Mouse (Mus musculus) liver, embryonic 15.5 days (tissue): ENCODE results near the gene Ogfod1. TPM values are rescaled to one million over a fixed set of nuclear protein-coding genes. Genes with fewer than 3 reads are reported as not detected.

Source experiments
- ATAC-seq: fragments of 200-750 bp; cut with Nextera tagmentation; 2 replicates; pipeline ENCODE4 v1.8.0; 2017; ENCODE audit warnings: moderate number of reproducible peaks, mild to moderate bottlenecking, moderate library complexity; ENCODE audit not compliant: insufficient read depth
- H3K27ac ChIP-seq: fragments of 300-500 bp; sonication (generic); replicated peaks from 2 replicates; pipeline ENCODE4 v1.5.1; 2015; ENCODE audit warnings: mild to moderate bottlenecking, inconsistent platforms
- H3K27me3 ChIP-seq: fragments of 300-500 bp; sonication (generic); 2 replicates; pipeline ENCODE4 v1.6.1; 2015; ENCODE audit warnings: mild to moderate bottlenecking, inconsistent platforms
- H3K36me3 ChIP-seq: fragments of 300-500 bp; sonication (generic); replicated peaks from 2 replicates; pipeline ENCODE4 v1.6.1; 2015; ENCODE audit warnings: moderate library complexity, mild to moderate bottlenecking, inconsistent platforms
- H3K4me1 ChIP-seq: fragments of 300-500 bp; sonication (generic); replicated peaks from 2 replicates; pipeline ENCODE4 v1.6.1; 2015; ENCODE audit warnings: inconsistent platforms
- H3K4me2 ChIP-seq: fragments of 300-500 bp; sonication (generic); 2 replicates; pipeline ENCODE4 v1.6.1; 2015; ENCODE audit warnings: moderate library complexity, mild to moderate bottlenecking, inconsistent platforms
- H3K4me3 ChIP-seq: fragments of 300-500 bp; sonication (generic); replicated peaks from 2 replicates; pipeline ENCODE4 v1.5.1; 2015; ENCODE audit warnings: mild to moderate bottlenecking, inconsistent platforms
- H3K9ac ChIP-seq: fragments of 300-500 bp; sonication (generic); 2 replicates; pipeline ENCODE4 v1.6.1; 2015; ENCODE audit warnings: moderate library complexity, mild to moderate bottlenecking, inconsistent platforms
- H3K9me3 ChIP-seq: fragments of 300-500 bp; sonication (generic); replicated peaks from 2 replicates; pipeline ENCODE4 v1.6.1; 2016; ENCODE audit warnings: inconsistent platforms
- WGBS: fragments of 180-500 bp; shearing (Covaris S2); methylation state at CpG from one replicate; pipeline ENCODE4 v1.1.7; 2015; ENCODE audit warnings: mixed read lengths; ENCODE audit not compliant: insufficient replicate concordance; 5-methylcytosine and 5-hydroxymethylcytosine counted together
- polyA plus RNA-seq: library from polyadenylated mRNA; unstranded; fragments of >200 nt; fragmentation: Nextera tagmentation; extraction: Ambion mirVana; gene quantifications from 2 replicates; pipeline ENCODE4 v1.2.1, GENCODE M21; 2015

Ogfod1 gene
- polyA plus RNA-seq, 1 experiment from 2014 or later = 4.2 TPM

DNA sequence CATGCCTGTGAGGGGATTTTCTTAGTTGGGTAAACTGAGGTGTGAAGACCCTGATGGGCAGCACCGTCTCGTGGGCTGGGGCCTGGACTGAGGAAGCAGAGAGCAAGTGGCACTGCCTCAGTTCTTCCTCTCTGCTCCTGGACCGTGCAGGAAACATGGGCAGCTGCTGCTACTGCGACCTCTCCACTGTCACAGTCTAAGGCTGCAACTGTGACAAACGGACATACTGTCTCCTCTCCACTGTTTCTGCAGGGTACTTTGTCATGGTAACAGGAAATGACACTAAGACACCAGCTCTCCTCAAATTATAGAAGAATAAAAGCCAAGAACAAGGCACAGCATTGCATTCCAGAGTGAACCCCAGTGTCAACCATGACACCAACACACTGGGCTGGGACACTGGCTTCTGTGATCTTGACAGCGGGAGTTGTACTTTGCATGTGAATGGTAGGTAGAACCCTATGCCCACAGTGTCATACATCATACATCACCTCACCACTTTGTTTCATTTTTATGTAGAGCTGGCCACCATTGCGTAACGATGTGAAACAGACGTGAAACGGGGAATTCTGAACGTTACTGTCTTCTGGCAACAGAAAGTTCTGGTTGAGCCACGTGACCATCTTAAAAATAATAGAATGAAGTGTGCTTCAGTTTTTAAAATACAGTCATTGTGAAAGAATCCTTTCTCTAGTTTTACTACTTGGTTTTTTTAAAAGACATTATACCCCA is 39.6 kb downstream of the Ogfod1 start:
- 72% methylated on average over 12 of the region's 12 CpGs for WGBS
- Histone ChIP-seq H3K9ac (no peak overlapping the region), H3K36me3 (no peaks in the 10 kb centered on the region), H3K4me1 (no peaks in the 10 kb centered on the region), H3K9me3 (no peaks in the 10 kb centered on the region), H3K4me2 (no peak overlapping the region), H3K27me3 (no peaks in the 10 kb centered on the region), H3K27ac (no peak overlapping the region), H3K4me3 (no peak overlapping the region)
- ATAC-seq = no peak

DNA sequence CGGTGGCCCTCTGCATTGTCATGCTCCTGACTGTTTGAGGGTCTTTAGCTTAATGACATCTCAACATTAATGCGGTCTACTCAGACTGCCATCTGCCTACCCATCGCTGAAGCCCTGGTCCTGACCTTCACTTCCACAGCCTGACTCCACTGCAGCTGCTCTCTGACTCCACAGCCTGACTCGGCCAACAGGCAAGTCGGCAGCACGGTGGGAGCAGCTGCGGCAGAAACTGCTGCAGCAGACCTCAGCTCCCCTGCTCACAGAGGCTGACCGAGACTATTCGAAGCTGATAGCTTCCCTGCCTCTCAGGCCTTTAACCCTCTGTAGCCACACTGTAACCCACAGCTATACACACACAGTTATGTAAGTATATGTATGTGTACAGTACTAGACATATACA is 51.0 kb downstream of the Ogfod1 start:
- Histone ChIP-seq H3K4me1 (no peaks in the 10 kb centered on the region), H3K4me2 (no peak overlapping the region), H3K27ac (no peak overlapping the region), H3K9me3 (no peaks in the 10 kb centered on the region), H3K36me3 (no peaks in the 10 kb centered on the region), H3K27me3 (no peaks in the 10 kb centered on the region), H3K9ac (no peak overlapping the region), H3K4me3 (no peak overlapping the region)
- WGBS = 78% methylated on average over 9 of the region's 9 CpGs
- ATAC-seq = no peak

DNA sequence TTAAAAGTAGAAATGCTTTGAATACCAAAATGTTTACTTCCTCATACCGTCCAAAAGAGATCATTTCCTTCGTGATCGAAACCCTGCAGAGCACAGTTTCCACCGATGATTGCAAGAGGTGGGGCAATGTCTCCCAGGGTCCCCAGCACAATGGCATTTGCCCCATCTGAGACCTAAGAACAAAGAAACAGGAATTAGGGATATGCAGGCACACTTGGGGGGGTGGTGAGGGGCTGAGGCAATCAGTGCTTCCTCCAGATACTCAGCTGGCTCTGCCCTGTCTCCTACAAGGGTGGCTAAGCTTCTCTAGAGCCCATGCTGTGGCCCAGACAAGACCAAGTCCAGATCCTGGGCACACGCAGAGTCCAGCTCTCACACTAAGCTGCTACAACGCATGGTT is 52.7 kb downstream of the Ogfod1 start:
- H3K27ac ChIP-seq = no peak overlapping the region
- no peak overlapping the region for H3K4me3 ChIP-seq
- H3K27me3 ChIP-seq = no peaks in the 10 kb centered on the region
- WGBS = 58% methylated on average over 6 of the region's 6 CpGs
- H3K4me1 ChIP-seq = no peaks in the 10 kb centered on the region
- H3K9me3 ChIP-seq = no peaks in the 10 kb centered on the region
- H3K36me3 ChIP-seq = no peaks in the 10 kb centered on the region
- no peak overlapping the region for H3K9ac ChIP-seq
- H3K4me2 ChIP-seq = no peak overlapping the region
- ATAC-seq = no peak

DNA sequence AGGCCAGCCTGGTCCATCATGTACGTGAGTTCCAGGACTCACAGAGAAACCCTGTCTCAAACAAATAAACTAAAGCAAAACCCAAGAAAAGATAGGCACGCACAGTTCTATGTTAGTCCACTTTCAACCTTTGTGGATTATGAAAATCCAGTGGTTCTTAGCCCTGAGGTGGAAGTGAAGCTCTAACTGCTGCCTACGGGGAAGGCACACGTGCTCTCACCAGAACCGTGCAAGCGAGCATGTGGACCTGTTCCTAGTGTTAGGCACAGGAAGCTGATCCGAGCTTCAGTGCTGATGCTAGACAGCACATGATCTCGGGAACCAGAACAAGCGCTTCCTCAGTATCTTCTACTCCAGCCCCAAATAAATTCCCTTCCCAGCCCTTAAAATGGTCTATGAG is 55.9 kb downstream of the Ogfod1 start:
- Histone ChIP-seq H3K4me2 (no peak overlapping the region), H3K27ac (no peak overlapping the region), H3K27me3 (no peaks in the 10 kb centered on the region), H3K9me3 (no peaks in the 10 kb centered on the region), H3K9ac (no peak overlapping the region), H3K4me3 (no peak overlapping the region), H3K36me3 (no peaks in the 10 kb centered on the region), H3K4me1 (peaks cover 9% of the 10 kb centered on the region)
- 72% methylated on average over 9 of the region's 9 CpGs for WGBS
- no peak for ATAC-seq

DNA sequence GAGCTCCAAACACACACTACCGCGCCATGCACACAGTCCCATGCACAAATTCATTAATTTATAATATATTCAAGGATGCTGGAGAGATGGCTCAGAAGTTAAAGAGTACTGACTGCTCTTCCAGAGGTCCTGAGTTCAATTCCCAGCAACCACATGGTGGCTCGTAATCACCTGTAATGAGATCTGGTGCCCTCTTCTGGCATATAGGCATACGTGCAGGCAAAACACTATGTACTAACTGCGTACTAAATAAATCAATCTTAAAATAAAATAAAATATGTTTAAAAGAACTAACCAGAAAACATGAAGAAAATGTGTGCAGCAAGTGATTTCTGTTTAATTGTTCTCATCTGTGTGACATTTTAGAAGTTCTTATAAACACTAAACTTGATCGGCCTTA is 57.3 kb downstream of the Ogfod1 start:
- no peak overlapping the region for H3K27ac ChIP-seq
- H3K9me3 ChIP-seq = no peaks in the 10 kb centered on the region
- no peaks in the 10 kb centered on the region for H3K36me3 ChIP-seq
- H3K4me1 ChIP-seq = peaks cover 17% of the 10 kb centered on the region
- H3K27me3 ChIP-seq = no peaks in the 10 kb centered on the region
- no peak for ATAC-seq
- no peak overlapping the region for H3K4me2 ChIP-seq
- no peak overlapping the region for H3K9ac ChIP-seq
- H3K4me3 ChIP-seq = no peak overlapping the region
- 78% methylated on average over 6 of the region's 6 CpGs for WGBS

DNA sequence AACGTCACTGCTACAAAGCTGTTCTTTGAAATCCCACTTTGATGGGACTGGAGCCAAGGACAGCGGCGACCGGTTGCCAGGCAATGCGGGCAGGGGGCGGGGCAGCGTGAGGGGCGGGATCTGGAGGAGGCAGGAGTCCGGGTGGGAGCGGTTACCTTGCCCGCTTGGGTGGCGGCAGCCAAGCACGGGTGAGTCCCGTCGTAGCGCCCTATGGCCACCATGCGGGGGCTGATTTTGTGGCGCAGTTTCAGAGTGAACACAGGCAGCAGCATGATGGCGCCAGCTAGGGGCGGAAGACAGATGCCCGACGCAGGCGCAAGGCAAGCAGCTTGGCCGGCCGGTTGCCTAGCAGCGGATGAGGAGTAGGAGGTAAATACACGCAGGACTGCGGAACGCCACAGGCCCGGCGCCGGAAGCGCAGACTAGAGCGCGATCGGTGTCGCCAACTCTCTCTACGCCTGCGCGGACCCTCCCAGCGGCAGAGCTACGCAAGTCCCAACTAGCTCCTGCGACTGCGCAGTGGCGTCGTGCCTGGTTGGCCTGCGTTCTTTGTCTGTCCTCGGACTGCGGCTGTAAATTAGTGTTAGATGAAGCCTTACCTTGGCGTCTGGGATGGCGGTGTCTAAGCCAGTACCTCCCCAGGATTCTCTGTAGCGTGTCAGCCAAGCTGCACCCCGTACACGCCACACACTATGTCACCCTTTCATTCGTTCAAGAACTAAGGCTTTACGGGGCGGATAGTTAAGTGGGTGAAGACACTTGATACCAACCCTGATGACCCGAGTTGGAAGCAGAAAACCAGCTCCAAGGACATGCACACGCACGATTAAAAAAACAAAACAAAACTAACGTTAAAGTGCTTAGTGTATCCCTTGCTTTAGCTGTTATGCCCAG is 61.3 kb downstream of the Ogfod1 start, which contains the start of gene Bbs2:
Gene Bbs2, minus strand, starts transcription at position 848 of the 894 bp plus-strand sequence.
- H3K27me3 ChIP-seq = peaks cover 35% of the 10 kb centered on the region
- H3K27ac ChIP-seq = peak within 1 kb of the TSS; percentile 99
- H3K4me3 ChIP-seq = peak within 1 kb of the TSS; percentile 77
- WGBS = 2% methylated on average over 61 of the region's 61 CpGs
- H3K4me1 ChIP-seq = peaks cover 17% of the 10 kb centered on the region
- no peaks in the 10 kb centered on the region for H3K36me3 ChIP-seq
- peak within 1 kb of the TSS; percentile 85 for H3K4me2 ChIP-seq
- ATAC-seq = peak; percentile 99
- no peaks in the 10 kb centered on the region for H3K9me3 ChIP-seq
- peak within 1 kb of the TSS; percentile 71 for H3K9ac ChIP-seq

DNA sequence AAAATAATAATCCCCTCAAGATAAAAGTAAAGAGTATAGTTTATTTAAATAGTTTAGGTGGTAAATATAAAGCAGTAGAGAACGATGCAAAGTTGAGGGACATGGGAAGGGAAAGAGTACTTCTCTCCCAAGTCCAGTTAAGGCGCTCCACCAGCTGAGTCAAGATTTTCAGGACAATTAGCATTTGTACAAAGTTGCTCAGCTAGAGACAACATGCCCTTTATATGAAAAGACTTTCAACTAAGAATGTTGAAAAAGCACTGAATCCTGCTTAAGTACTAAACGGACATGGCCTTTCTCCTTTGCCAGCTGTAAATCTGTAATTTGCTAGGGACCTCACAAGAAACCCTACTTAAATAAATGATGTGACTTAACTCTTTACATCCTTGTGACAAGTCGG is 62.0 kb downstream of the Ogfod1 start:
- no peaks in the 10 kb centered on the region for H3K36me3 ChIP-seq
- 51% methylated on average over 4 of the region's 4 CpGs for WGBS
- H3K4me2 ChIP-seq = peak overlapping the region; percentile 85
- H3K9me3 ChIP-seq = no peaks in the 10 kb centered on the region
- H3K4me1 ChIP-seq = peaks cover 17% of the 10 kb centered on the region
- peaks cover 41% of the 10 kb centered on the region for H3K27me3 ChIP-seq
- peak overlapping the region; percentile 77 for H3K4me3 ChIP-seq
- no peak for ATAC-seq
- H3K9ac ChIP-seq = peak overlapping the region; percentile 71; the same call in 1 of the 2 replicates
- peak overlapping the region; percentile 99 for H3K27ac ChIP-seq

DNA sequence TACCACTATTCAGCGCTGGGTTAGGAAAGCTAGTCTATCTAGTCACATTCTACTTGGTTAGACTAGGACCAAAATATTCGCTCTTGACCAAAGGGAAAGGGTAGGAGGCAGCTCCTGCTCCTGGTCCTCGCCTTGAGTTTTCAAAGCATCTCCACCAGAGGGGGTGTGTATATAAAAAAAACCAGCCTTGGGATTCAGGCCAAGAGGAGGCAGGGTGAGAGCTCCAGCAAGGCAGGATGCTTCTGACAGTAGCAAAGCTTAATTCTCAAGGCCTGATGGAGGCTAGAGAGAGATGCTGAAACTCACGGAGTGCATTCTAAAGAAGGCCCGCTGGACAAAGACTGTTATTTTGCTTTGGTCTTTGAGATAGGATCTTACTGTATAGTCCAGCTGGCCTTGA is 67.1 kb downstream of the Ogfod1 start:
- Histone ChIP-seq H3K36me3 (no peaks in the 10 kb centered on the region), H3K9me3 (no peaks in the 10 kb centered on the region), H3K4me2 (no peak overlapping the region), H3K27me3 (peaks cover 41% of the 10 kb centered on the region), H3K4me3 (no peak overlapping the region), H3K27ac (no peak overlapping the region), H3K9ac (no peak overlapping the region), H3K4me1 (peaks cover 25% of the 10 kb centered on the region)
- no peak for ATAC-seq
- 40% methylated on average over 5 of the region's 5 CpGs for WGBS

DNA sequence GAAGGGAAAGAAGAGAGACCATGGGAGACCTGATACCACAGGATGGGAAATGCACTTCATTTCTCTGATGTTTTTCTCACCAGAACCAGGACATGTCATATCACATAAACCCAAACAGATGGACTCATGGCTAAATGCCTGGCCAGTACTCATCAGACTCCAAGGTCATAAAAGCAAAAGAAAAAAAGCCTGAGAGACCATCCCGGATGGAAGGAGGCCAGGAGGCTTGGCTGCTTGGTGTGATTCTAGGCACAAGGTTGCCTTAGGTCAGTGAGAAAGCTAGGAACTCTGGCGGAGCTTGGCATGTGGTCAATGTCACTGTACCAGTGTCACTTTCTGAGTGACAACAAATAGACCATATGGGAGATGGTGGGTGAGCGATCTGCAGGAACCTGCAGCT is 70.9 kb downstream of the Ogfod1 start:
- ATAC-seq = no peak
- WGBS = 56% methylated on average over 3 of the region's 3 CpGs
- H3K27me3 ChIP-seq = peaks cover 11% of the 10 kb centered on the region
- H3K9ac ChIP-seq = no peak overlapping the region
- peaks cover 58% of the 10 kb centered on the region for H3K4me1 ChIP-seq
- no peaks in the 10 kb centered on the region for H3K9me3 ChIP-seq
- H3K36me3 ChIP-seq = no peaks in the 10 kb centered on the region
- peak overlapping the region; percentile 73 for H3K27ac ChIP-seq
- no peak overlapping the region for H3K4me3 ChIP-seq
- no peak overlapping the region for H3K4me2 ChIP-seq

DNA sequence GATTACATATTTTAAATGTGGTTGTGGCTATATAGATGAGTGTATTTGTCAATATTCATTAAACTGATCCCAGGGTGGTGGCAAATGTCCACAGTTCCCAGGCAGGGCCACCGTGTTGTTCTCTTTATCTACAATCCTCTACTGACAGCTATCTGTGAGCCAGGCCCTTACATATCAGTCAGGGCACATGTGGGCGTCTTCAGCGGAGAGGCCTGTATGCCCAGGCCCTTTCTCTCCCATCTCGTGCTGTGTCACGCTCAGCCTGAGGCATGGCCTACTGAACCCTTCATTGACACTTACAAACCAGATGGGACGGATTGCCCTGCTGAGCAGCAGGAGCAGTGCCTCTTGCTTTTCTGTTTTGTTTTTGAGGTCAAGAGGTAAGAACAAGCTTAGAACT is 72.4 kb downstream of the Ogfod1 start:
- Histone ChIP-seq H3K4me3 (0 out of 2 replicates have a peak overlapping the region, but pooled peaks have one; percentile 9), H3K9me3 (no peaks in the 10 kb centered on the region), H3K36me3 (no peaks in the 10 kb centered on the region), H3K27me3 (no peaks in the 10 kb centered on the region; the same call in 1 of the 2 replicates), H3K4me1 (peaks cover 68% of the 10 kb centered on the region), H3K9ac (peak overlapping the region; percentile 48; the same call in 1 of the 2 replicates), H3K4me2 (peak overlapping the region; percentile 55), H3K27ac (peak overlapping the region; percentile 92)
- 27% methylated on average over 6 of the region's 6 CpGs for WGBS
- ATAC-seq = peak; percentile 99

DNA sequence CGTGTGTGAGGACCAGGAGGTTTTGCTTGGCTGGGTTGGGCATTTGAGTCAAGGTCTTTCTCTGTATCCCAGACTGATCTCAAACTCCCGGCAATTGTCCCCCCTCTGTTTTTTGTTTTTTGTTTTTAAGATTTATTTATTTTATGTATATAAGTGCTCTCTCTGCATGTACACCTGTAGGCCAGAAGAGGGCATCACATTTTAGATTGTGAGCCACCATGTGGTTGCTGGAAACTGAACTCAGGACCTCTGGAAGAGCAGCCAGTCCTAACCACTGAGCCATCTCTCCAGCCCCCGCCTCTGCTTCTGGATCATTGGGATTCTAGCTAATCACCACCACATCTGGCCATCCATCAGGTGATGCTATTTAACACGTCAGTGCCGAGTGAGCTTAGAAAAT is 72.8 kb downstream of the Ogfod1 start:
- peaks cover 68% of the 10 kb centered on the region for H3K4me1 ChIP-seq
- WGBS = 66% methylated on average over 5 of the region's 5 CpGs
- peak; percentile 55 for ATAC-seq
- H3K9ac ChIP-seq = peak overlapping the region; percentile 48; the same call in 1 of the 2 replicates
- no peaks in the 10 kb centered on the region; the same call in 1 of the 2 replicates for H3K27me3 ChIP-seq
- H3K36me3 ChIP-seq = no peaks in the 10 kb centered on the region
- peak overlapping the region; percentile 92 for H3K27ac ChIP-seq
- H3K4me2 ChIP-seq = peak overlapping the region; percentile 55
- no peaks in the 10 kb centered on the region for H3K9me3 ChIP-seq
- 0 out of 2 replicates have a peak overlapping the region, but pooled peaks have one; percentile 9 for H3K4me3 ChIP-seq
